Mouse (Mus musculus) naive thymus-derived CD4-positive, alpha-beta T cell, adult 2 months (primary cell): ENCODE data around the gene Plac1.

Experiments used
- DNase-seq: peaks from one replicate; pipeline ENCODE4 v3.0.0-alpha.2; 2011; ENCODE audit warnings: low read depth

Gene Plac1

DNA sequence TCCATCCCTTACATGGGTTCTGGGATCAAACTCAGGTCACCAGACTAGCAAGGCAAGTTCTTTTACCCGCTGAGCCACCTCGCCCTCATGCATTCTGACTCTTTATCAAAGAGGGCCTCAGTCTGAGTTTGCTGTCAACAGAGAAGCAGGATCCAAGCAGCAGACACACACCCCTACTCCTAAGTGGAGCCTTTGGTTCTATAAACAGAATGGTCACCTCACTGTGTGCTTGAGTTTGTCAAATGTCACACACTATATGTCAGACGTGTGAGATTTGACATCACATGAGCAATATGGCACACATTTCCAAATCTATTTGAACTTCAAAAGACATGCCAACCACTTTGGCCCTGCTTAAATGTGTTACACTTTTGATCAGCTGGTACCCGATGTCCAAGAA lies 42.2 kb downstream of the Plac1 start:
- no peak for DNase-seq

DNA sequence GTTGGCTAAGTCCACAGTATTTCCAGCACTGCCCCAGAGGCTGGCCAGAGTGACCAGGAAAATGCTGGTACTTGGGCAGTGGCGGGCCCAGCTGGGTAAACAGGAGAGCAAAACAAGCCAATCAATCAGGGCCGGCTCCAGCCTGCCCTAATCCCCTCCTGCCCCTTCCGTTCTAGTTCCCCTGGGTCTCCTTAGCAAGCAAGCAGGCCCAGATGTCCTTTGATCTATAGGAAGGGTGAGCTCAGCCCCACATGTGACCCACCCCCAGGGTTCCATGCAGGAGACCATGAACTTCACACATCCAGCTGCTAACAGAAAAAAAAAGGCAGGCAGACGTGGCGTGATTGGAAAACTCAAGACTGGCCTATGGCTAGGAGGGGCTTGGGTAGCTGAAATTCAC lies 43.5 kb downstream of the Plac1 start:
- DNase-seq = no peak

DNA sequence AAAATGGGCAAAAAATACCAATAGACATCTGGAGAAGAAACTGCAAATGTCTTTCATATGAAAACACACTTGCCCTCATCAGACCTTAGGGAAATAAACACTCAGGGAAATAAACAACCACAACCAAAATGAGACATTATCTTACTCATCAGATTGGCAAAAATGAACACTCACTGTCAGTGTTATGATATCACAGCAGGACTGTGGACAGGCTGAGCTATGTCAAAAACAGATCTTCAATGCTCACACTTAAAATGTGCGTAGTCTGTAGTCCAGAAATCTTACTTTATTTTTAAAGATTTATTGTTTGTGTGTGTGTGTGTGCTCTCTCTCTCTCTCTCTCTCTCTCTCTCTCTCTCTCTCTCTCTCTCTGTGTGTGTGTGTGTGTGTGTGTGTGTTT lies 51.2 kb downstream of the Plac1 start:
- DNase-seq = no peak

DNA sequence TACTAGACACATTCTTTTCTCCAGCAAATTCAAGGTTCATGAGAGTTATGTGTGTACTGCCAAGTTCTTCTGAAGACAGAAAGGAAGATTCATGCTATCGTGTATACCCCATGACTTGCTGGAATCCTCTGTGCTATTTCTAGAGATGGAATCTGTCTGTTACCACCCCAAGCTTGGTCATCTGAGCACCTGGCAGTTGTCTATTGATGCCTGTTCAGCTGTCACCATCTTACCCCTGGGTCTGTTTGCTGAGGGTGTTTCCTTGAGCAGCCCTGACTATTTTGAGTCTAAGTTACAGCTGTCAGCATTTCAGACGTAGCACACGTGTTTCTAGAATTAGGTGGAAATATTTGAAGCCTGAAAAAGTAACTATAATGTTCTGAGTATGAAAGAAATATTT lies 60.1 kb downstream of the Plac1 start:
- DNase-seq = no peak

DNA sequence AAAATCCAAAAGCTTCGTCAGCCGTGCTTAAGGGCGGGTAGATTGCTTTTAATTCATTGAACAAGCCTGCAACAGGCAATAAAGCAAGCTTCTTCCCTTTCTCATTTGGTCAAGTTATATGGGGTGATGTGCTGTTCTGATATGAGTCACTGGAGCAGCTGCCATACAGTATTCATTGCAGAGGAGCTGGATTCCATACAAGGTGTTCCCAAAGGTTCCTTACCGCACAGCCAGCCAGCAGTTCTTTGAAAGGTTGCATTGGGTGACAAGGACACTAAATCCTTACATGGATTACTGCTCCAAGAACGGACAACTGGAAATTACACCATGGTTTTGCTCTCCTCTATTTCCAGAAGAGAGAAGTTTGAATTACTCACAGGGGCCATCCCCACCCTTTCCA lies 63.6 kb downstream of the Plac1 start:
- DNase-seq = no peak

DNA sequence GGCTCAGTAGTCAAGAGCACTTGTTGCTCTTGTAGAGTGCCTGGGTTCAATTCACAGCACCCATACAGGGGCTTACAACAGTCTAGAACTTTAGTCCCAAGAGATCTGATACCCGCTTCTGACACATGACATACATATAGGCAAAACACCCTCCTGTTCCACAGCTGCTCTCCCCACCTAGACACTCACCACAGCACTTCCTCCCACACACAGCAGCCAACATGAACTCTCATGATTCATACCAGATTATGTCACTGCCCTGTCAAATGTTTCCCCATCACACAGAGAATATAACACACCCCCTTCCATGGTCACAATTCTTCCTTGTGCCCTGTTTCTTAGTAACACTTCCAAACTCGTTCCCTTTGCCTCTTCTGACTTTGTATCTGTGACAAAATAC lies 71.3 kb downstream of the Plac1 start:
- no peak for DNase-seq

DNA sequence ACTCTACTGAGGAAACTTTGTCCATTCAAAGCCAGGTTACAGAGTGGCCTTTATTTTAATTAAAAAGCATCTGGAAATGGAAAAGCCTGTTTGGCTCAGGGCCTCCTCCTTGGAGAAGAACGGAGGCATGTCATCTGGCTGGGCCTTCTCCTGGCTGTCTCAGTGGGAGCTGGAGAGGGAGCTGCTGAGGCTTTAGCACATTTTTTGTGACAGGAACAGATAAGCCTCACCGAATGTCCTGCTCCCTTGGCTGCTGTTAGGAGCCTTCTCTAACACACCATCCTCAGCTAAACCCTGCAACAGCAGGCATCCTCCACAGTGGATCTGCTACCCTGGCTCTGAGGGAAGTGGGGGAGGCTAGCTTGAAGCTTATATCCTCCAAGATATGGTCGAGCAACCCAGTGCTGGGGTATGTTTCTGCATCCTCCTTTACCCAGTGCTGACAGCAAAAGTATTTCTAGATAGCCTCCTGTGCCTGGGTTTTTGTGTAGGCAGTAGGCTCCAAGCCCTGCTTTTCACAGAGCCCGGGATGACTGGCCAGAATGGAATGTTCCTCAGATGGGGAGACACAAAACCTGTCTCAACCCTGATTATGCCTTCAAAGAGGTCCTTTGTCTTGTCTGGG lies 72.9 kb downstream of the Plac1 start:
- DNase-seq = no peak

DNA sequence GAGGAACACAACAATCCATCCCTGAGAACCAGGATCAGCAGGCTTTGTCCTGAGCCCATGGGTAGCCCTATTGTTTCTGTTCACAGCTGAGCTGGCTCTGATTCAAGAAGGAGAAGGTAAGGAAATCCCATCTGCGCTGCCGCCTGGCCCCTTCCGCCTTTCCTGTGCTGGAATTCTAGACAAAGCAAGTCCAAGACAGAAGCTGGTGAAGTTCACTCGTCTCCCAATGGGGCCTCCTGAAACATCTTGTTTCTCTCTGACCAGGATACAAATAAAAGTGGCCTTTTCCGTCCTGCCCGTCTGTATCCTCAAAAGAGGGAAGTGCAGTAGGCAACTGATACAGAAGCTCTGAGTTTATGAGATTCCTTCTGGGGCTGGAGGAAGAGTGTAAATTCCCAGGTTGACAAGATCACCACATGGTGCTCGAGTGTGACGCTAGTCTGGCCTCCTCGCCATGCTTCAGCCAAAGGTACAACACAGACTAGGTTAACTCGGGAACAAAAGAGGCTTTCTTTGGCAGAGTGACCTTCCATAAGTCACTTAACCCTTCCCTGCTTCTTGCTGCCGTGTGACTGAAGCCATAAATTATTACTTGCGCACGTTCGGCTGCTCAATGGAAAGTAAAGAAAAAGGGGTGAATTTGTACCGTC lies 73.5 kb downstream of the Plac1 start:
- DNase-seq = no peak

DNA sequence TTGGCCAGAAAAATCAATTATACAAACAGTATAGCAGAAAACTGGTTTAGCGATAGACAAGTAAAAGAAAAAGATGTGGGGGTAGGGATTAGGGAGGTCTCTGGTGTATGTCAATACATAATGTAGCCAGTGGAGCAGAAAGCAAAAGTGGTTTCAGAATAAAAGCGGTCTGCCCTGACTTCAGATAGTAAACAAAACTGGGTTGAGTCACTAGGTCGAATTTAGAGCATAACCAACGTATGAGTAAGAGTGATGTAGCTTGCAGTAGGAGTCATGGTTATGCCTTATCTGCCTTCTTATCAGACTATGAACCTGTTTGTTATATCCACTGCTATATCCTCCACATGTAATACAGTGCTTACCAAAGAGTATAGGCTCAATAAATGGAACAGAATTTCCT lies 77.3 kb downstream of the Plac1 start:
- no peak for DNase-seq

DNA sequence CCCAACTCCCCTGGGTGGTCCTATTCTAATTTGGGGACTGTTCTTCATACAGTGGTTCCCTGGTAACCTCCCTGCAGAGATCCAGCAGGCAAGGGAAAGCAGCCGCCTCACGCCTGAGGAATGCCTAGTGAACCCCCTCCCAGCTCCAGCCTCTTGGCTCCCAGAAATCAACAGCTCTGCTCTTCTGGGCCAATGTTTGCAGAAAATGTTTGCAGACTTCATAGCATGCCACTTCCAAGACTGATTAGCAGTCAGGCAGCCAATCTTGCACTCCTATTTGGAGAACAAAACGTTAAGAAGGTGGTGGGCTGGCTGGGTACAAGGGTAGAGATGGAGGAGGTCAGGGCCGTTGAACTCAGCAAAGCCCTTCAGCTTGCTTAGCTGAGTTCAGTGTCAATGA lies 78.3 kb downstream of the Plac1 start:
- no peak for DNase-seq

DNA sequence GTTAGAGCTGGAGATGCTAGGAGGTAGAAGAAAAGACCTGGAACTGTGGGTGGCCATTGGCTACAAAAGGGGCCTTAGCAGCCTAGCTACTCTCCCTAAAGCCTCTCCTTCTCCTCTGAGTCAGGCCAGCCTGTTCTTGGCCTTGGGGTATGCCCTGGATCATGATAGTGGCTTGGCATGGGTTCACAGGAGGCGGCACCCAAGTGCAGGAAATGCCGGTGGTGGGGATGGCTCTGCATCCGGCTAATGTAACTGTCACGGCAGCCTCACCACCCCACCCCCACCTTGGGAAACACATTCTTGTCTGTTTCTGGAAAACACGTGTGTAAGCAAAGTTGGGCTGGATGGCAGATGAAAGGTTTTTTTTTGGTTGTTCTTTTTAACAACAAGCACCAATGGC lies 78.8 kb downstream of the Plac1 start:
- DNase-seq = peak; percentile 1

DNA sequence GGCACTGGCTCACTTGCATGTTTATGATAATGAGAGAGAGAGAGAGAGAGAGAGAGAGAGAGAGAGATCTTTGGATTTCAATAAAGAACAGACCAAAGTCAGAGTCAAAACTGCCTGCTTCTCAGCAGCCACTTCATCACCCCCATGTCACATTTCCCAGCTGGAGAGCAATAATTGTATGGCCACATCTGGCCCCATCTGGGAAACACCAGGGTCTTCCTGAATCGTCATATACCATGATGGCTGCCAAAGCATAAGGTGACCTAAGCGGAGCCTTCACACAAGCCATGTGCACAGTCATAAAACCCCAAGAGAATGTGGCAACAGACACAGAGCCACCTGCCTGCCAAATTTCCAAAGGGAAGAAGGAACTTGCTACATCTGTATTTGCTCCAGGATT lies 91.9 kb downstream of the Plac1 start:
- no peak for DNase-seq

DNA sequence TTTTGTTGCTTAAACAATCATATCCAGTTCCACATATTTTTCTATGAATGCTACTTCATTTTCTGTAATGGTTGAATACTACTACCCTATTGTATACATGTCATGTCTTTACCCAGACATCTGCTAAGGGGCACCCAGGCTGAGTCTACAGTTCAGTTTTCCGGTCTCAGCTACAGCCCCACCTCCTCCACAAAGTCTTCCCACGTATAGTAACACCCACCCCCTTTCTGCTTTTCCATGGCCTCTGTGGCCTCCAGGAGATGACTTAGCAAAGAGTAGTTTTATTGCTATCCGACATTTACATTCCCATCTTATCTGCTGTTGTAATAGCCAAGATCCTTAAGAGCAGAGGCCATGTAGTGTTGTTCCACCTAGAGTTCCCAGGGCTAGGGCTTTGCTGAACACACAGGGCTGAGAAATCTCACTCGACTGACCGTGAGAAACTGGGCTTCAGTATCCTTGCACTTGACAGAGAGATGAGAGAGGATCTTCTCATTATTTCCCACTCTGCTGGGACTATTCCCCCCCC lies 93.5 kb downstream of the Plac1 start:
- no peak for DNase-seq

DNA sequence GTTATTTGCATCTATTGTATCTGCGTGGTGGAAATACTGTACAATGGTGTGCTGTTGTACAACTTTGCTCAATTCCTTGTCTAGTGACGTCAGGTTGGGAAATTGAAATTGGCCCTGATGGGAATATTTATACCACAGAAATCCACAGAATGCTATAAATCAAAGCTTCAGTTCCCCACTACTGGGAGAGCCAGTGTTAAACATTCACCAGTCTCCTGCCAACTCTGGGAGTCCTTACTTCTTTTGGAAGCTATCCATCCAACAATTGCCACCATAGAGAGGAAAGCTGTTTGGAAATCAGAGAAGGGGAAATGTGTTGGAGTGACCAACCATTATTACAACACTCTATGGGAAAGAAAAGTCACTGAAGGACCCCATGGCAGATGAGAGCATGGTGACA lies 100.3 kb downstream of the Plac1 start:
- no peak for DNase-seq

DNA sequence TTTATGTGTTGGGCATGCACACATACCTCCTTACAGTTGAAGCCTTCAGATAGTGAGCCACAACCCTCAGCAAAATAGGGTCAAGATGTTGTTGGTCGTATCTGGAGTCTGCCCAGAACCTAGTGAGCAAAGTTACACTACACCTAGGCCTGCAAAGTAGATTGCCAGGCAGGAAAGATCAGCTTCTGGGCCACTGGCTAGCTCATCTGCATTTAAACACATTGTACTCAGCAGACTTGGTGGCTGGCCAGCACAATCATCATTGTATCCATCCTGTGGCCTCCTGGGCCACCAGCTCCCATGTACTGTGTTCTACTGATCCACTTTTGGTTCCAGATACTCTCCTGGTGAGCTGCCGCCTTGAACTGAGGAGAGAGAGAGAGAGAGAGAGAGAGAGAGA lies 102.8 kb downstream of the Plac1 start:
- DNase-seq = no peak

DNA sequence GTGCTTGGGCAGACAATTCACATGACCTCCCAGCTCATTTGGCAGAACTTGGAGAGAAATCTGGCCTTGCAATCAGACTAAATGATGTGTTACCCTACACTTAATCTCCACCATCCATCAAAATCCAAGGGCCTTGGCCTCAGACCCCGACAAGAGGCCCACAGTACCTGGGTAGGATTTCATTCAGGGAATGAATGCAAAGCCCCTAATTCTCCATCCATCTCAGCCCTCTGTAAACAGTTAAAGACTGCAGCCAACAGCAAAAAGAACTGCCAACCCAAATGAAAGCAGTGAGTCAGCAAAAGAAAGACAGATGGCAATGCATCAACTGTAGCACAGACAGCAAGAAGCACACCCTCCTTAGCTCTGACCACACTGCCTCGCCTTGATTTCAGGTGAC lies 110.4 kb downstream of the Plac1 start:
- DNase-seq = no peak

DNA sequence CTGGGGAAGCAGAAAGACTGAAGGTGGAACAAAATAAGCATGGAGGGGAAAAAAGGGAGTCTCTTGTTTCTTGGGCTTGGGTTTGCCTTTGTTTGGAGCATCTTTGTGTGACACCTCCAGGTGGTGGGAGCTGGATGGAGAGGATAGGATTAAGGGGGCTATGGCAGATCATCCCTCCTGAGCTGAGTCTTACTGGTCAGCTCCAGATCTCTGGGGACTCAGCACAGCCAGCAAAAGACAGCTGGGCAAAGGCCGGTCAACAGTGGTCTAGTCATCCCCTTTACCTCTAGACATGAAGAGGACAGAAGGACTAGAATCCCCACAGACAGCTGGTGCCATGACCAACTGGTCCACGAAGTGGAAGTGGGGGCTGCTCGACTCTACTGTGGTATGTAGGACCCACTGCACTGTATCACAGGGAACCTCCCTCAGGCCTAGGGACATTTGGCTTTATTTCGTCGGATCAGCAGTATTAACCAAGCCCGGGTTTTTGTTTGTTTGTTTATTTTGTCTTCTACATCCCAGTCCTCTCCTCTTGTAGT lies 113.3 kb downstream of the Plac1 start:
- no peak for DNase-seq

DNA sequence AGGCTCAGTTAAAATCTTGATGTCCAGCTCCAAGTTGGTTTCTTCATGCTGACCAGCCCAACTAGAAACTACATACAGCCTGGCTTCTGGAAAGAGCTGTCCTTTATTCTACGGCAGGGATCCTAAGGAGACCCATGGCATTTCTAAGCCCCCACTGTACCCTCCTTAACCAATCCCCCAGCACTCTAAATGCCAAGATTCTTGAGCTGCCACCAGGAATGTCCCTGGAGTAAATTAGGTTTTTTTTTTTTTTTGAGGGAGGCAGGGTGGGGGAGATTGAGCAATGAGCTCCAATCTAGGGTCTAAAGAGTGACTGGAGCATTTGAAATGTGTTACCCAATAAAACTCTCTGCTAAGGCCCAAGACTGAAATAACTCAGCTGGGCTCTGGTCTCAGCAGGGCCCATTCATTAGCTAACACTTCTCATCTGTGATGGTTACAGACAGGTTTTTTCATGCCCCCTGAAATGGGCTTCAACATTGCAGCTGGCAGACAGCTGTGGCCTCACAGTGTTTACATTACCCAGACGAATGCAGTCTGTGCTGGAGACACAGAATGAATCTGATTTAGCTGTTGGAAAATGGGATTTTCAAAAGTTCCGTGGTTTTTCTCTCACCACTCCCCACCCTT lies 114.0 kb downstream of the Plac1 start:
- no peak for DNase-seq

DNA sequence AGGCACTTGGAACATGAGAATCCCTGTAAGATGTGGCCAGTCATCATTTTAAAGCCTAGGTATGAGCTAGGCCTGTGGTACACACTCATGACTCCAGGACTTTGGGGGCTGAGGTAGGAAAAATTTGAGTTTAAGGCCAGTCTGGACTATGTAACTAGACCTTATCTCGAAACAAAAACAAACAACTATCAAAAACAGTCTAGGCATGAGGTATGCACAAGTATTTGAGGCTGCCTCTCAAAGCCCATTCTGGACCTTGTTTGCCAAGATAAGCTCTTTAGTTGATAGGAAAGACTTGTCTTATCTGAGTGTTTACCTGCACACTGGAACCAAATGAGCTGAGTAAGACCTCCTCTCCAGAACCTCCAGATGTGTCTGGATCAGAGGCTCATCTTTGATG lies 116.3 kb downstream of the Plac1 start:
- no peak for DNase-seq

DNA sequence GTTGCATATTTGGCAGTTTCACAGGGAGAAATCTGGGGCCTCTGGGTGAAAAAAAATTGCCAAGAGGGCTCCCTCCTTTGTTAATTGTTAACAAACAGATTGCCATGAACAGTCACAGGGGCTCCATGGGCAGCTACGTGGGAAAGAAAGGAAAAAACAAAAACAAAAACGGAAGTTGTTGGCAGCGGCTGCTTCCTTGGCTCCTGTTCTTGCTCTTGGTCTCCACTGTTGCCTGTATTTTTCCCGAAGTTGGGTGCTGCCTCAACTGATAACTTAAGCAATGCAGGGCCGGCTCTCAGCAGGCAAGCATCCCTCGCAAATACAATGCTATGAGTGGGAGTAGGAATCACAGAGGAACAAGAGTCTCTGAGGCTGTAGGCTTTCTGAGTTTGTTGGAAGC lies 121.3 kb downstream of the Plac1 start:
- DNase-seq = no peak

DNA sequence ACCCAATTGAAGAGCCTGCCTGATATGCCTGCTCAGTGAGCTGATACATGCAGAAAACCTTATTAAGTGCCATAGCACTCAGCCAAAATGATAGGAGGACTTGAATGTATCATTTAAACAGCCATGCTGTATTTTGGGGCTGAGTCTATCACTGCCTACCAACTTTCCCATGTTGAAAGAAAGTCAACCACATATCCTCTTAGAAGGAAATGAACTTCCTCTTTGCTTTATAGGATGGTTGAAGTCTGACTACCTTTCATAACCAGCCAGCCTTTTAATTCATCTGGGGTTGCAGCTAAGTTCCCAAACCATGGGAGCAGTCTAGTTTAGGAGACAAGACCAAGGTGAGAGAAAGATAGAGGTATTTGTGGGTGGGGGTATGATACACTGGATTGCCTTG lies 121.9 kb downstream of the Plac1 start:
- DNase-seq = no peak

DNA sequence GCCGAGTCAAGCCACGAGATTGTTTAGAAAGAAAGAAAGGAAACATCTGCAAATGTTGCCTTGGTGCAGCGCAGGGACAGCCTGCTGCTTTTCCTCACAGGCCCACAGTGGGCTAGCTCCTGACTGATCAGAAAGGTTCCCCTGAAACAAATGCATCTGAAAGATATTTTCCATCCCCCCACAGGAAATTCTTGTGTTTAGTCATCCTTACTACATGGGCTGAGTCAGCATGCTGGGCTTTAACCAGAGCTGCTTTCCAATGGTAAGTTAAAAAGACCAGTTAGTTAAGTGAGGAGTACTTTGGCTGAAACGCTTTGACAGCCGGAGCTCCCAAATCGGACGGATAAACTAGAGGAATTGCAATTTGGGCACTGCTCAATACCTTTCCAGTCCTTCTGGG lies 124.9 kb downstream of the Plac1 start:
- DNase-seq = no peak

DNA sequence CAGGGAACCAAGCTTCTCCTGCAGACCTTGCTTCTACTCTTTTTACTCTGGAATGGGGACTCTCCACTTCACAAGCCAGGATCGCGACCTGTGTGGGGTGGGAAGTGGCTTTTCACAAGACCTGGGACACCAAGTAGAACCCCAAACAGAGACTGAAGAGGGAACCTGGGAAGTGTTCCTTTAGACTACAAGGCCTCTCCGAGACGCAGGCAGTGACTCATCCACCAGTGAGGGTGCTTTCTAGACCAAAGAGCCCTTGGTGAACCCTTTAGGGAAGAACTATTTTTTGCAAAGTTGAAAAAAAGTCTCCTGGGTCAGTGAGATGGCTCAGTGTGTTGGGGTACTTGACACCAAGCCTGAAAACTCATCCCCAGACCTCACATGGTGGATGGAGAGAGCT lies 129.8 kb downstream of the Plac1 start:
- DNase-seq = no peak
